Mouse (Mus musculus) adrenal gland, postnatal 4 days (tissue): ENCODE measurements around the gene Gm6525. TPM values are rescaled to one million over a fixed set of nuclear protein-coding genes. Genes with fewer than 3 reads are reported as not detected.

Experiments used
- DNase-seq, 2 experiments: peaks; one replicate each; pipeline ENCODE4 v3.0.0; 2021 to 2022; ENCODE audit warnings: low spot score in 2 of 2, mixed read lengths in 2 of 2
- total RNA-seq, 2 experiments: library from RNA; stranded (reverse); gene quantifications; 2 replicates each; pipeline ENCODE4 v1.2.3; 2021

The Gm6525 gene
- total RNA-seq, 2 experiments from 2014 or later = not detected

GRCm38 (mm10) chr3:84211340-84211875, 37.5 kb downstream of the Gm6525 start:
- no peak for DNase-seq

- DNase-seq = no peak
Observed at GRCm38 (mm10) chr3:84214501-84214900, 40.6 kb downstream of the Gm6525 start.

- DNase-seq = no peak
Observed at GRCm38 (mm10) chr3:84215253-84215652, 41.3 kb downstream of the Gm6525 start.

GRCm38 (mm10) chr3:84215743-84216360, 41.9 kb downstream of the Gm6525 start:
- no peak for DNase-seq

- no peak for DNase-seq
Observed at GRCm38 (mm10) chr3:84217118-84217960, 43.4 kb downstream of the Gm6525 start.

GRCm38 (mm10) chr3:84217961-84218351, 44.1 kb downstream of the Gm6525 start:
- DNase-seq = no peak

- DNase-seq = no peak
Observed at GRCm38 (mm10) chr3:84218498-84218897, 44.6 kb downstream of the Gm6525 start.

- DNase-seq = no peak
Observed at GRCm38 (mm10) chr3:84219166-84219710, 45.3 kb downstream of the Gm6525 start.

GRCm38 (mm10) chr3:84219720-84220273, 45.9 kb downstream of the Gm6525 start:
- no peak for DNase-seq

GRCm38 (mm10) chr3:84220326-84220725, 46.4 kb downstream of the Gm6525 start:
- DNase-seq = no peak

GRCm38 (mm10) chr3:84220748-84221147, 46.8 kb downstream of the Gm6525 start:
- peak; percentile 19 to 35 for DNase-seq

Other genes with a start within 250 kb of the Gm6525 start
- 10 to 100 TPM; 77.1 to 81.0 TPM for gene Tmem131l, start 133.9 kb upstream of the Gm6525 start, total RNA-seq
- gene Mnd1, start 18.3 kb upstream of the Gm6525 start, total RNA-seq = 10 to 100 TPM; 18.8 to 24.0 TPM
- 10 to 100 TPM; 59.5 to 71.3 TPM for gene Trim2, start 132.8 kb downstream of the Gm6525 start, total RNA-seq